Mouse (Mus musculus): ENCODE measurements around the gene Ergic1. TPM values are rescaled to one million over a fixed set of nuclear protein-coding genes. Genes with fewer than 3 reads are reported as not detected.
A peak's percentile ranks its signal among the peaks of the same experiment; 100 is the strongest.

Ergic1 gene
- polyA plus RNA-seq, 1 experiment, result 37.2 TPM

GRCm38 (mm10) chr17:26524801-26525200 is 36.5 kb upstream of the Ergic1 start:
- H3K4me1 ChIP-seq (ENCODE audit: control insufficient read depth, insufficient read depth, low read length), result peaks cover 31% of the 10 kb centered on the region
- H3K4me3 ChIP-seq (ENCODE audit: insufficient read depth, low read length), result no peak overlapping the region
- TF ChIP-seq POLR2A (IDR thresholded peaks at IDR 0.05; ENCODE audit: borderline replicate concordance, low read depth, low read length) (no peak), CTCF (IDR thresholded peaks at IDR 0.05; ENCODE audit: low read depth, low read length) (no peak)
- H3K27ac ChIP-seq (ENCODE audit: insufficient read depth, low read depth, low read length), result no peak overlapping the region

GRCm38 (mm10) chr17:26525316-26525715 is 36.0 kb upstream of the Ergic1 start:
- no peak overlapping the region for H3K27ac ChIP-seq (ENCODE audit: insufficient read depth, low read depth, low read length)
- no peak overlapping the region for H3K4me3 ChIP-seq (ENCODE audit: insufficient read depth, low read length)
- peaks cover 36% of the 10 kb centered on the region for H3K4me1 ChIP-seq (ENCODE audit: control insufficient read depth, insufficient read depth, low read length)
- TF ChIP-seq POLR2A (IDR thresholded peaks at IDR 0.05; ENCODE audit: borderline replicate concordance, low read depth, low read length), result no peak
- TF ChIP-seq CTCF (IDR thresholded peaks at IDR 0.05; ENCODE audit: low read depth, low read length), result no peak

- H3K27ac ChIP-seq (ENCODE audit: insufficient read depth, low read depth, low read length), result no peak overlapping the region
- H3K4me3 ChIP-seq (ENCODE audit: insufficient read depth, low read length), result no peak overlapping the region
- H3K4me1 ChIP-seq (ENCODE audit: control insufficient read depth, insufficient read depth, low read length), result peaks cover 52% of the 10 kb centered on the region
- TF ChIP-seq CTCF (IDR thresholded peaks at IDR 0.05; ENCODE audit: low read depth, low read length) (no peak), POLR2A (IDR thresholded peaks at IDR 0.05; ENCODE audit: borderline replicate concordance, low read depth, low read length) (no peak)
These were observed 34.0 kb upstream of the Ergic1 start for GRCm38 (mm10) chr17:26527291-26527690.

GRCm38 (mm10) chr17:26528751-26529150 is 32.5 kb upstream of the Ergic1 start:
- Histone ChIP-seq H3K4me1 (ENCODE audit: control insufficient read depth, insufficient read depth, low read length) (peaks cover 54% of the 10 kb centered on the region), H3K27ac (ENCODE audit: insufficient read depth, low read depth, low read length) (no peak overlapping the region), H3K4me3 (ENCODE audit: insufficient read depth, low read length) (no peak overlapping the region)
- TF ChIP-seq CTCF (IDR thresholded peaks at IDR 0.05; ENCODE audit: low read depth, low read length) (no peak), POLR2A (IDR thresholded peaks at IDR 0.05; ENCODE audit: borderline replicate concordance, low read depth, low read length) (no peak)

DNA sequence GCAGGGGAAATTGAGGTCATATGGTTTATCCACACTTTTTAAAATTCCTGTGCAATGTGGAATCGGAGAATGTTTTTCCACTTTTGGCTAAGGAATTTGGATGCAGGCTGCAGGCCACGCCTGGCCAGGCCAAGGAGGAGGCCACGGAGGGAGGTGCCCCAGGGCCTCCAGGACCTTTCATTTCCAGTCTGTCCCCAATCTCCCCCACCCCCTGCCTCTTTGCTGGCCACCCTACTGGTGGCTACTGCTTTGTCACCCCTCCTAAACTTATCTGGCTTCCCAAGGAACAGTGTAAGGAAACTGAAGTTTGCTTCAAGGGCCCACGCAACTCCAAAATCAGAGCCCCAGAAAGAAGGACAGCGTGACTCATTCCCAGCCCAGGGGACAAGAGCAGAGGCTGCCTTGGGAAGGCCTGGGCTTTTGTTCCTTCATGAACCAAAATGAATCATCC is 31.5 kb upstream of the Ergic1 start:
- H3K4me3 ChIP-seq (ENCODE audit: insufficient read depth, low read length), result no peak overlapping the region
- H3K4me1 ChIP-seq (ENCODE audit: control insufficient read depth, insufficient read depth, low read length), result peaks cover 57% of the 10 kb centered on the region
- H3K27ac ChIP-seq (ENCODE audit: insufficient read depth, low read depth, low read length), result no peak overlapping the region
- TF ChIP-seq CTCF (IDR thresholded peaks at IDR 0.05; ENCODE audit: low read depth, low read length), result no peak
- no peak for TF ChIP-seq POLR2A (IDR thresholded peaks at IDR 0.05; ENCODE audit: borderline replicate concordance, low read depth, low read length)

DNA sequence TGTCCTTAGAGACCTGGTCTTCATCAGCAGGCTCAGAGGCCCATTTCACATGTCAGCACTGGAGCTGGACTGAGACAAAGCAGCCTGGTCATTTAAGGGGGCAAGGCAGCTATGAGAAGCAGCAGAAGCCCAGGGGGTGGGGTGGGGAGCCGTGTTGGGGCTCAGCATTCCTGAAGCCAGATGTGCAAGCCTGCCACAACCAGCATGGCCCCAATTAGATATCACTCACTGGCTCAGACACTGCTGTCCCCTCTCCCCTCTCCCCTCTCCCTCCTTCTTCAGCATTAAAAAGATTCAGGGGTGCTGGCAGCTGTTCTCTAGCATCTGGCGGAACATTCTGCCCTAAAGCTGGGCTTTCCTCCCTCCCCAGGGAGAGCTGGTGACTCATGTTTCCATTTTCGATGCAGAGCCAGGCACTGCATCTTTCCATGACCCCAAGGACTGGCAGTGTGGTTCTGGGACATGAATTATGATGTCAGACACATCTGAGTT is 30.7 kb upstream of the Ergic1 start:
- Histone ChIP-seq H3K4me3 (ENCODE audit: insufficient read depth, low read length) (no peak overlapping the region), H3K4me1 (ENCODE audit: control insufficient read depth, insufficient read depth, low read length) (peaks cover 56% of the 10 kb centered on the region), H3K27ac (ENCODE audit: insufficient read depth, low read depth, low read length) (peak overlapping the region; percentile 77; the same call in 1 of the 2 replicates)
- no peak for TF ChIP-seq CTCF (IDR thresholded peaks at IDR 0.05; ENCODE audit: low read depth, low read length)

GRCm38 (mm10) chr17:26531395-26532027 is 29.8 kb upstream of the Ergic1 start:
- H3K4me3 ChIP-seq (ENCODE audit: insufficient read depth, low read length), result no peak overlapping the region
- no peak for TF ChIP-seq CTCF (IDR thresholded peaks at IDR 0.05; ENCODE audit: low read depth, low read length)
- no peak for TF ChIP-seq POLR2A (IDR thresholded peaks at IDR 0.05; ENCODE audit: borderline replicate concordance, low read depth, low read length)
- peaks cover 65% of the 10 kb centered on the region for H3K4me1 ChIP-seq (ENCODE audit: control insufficient read depth, insufficient read depth, low read length)
- peak overlapping the region; percentile 77 for H3K27ac ChIP-seq (ENCODE audit: insufficient read depth, low read depth, low read length)

- TF ChIP-seq POLR2A (IDR thresholded peaks at IDR 0.05; ENCODE audit: borderline replicate concordance, low read depth, low read length) (no peak), CTCF (IDR thresholded peaks at IDR 0.05; ENCODE audit: low read depth, low read length) (no peak)
- peaks cover 70% of the 10 kb centered on the region for H3K4me1 ChIP-seq (ENCODE audit: control insufficient read depth, insufficient read depth, low read length)
- no peak overlapping the region for H3K4me3 ChIP-seq (ENCODE audit: insufficient read depth, low read length)
- H3K27ac ChIP-seq (ENCODE audit: insufficient read depth, low read depth, low read length), result peak overlapping the region; percentile 77
These were observed 28.7 kb upstream of the Ergic1 start for GRCm38 (mm10) chr17:26532476-26533045.

DNA sequence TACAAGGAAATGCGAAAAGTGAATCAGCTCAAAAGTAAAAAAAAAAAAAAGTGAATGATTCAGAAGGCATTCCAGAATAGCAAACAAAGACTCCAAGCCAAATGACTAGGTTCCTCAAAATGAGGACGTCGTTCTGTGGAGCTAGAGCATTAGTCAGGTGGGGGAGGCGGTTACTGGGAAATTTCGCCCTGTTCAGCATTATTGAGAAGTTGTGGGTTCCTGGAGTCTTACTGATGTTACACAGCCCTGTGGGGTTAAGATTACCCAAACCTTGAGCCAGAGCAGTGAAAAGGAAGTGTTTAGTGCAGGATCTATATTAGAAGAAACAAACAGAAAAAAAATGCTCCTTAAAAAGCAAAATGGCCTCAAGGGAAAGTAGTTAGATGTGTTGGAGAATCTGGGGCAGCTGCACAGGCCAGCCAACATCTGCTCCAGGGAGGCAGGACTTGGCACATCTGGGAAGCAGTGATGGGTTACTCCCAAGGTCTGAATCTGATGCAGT is 27.4 kb upstream of the Ergic1 start:
- Histone ChIP-seq H3K4me3 (ENCODE audit: insufficient read depth, low read length) (no peak overlapping the region), H3K27ac (ENCODE audit: insufficient read depth, low read depth, low read length) (peak overlapping the region; percentile 92), H3K4me1 (ENCODE audit: control insufficient read depth, insufficient read depth, low read length) (peaks cover 78% of the 10 kb centered on the region)
- TF ChIP-seq POLR2A (IDR thresholded peaks at IDR 0.05; ENCODE audit: borderline replicate concordance, low read depth, low read length) (no peak), CTCF (IDR thresholded peaks at IDR 0.05; ENCODE audit: low read depth, low read length) (no peak)

GRCm38 (mm10) chr17:26534695-26535094 is 26.6 kb upstream of the Ergic1 start:
- Histone ChIP-seq H3K4me3 (ENCODE audit: insufficient read depth, low read length) (no peak overlapping the region), H3K27ac (ENCODE audit: insufficient read depth, low read depth, low read length) (peak overlapping the region; percentile 92), H3K4me1 (ENCODE audit: control insufficient read depth, insufficient read depth, low read length) (peaks cover 73% of the 10 kb centered on the region)
- TF ChIP-seq POLR2A (IDR thresholded peaks at IDR 0.05; ENCODE audit: borderline replicate concordance, low read depth, low read length) (no peak), CTCF (IDR thresholded peaks at IDR 0.05; ENCODE audit: low read depth, low read length) (no peak)
